Mouse (Mus musculus) limb, embryonic 12.5 days (tissue): ENCODE results near the gene Card11. TPM values are rescaled to one million over a fixed set of nuclear protein-coding genes. Genes with fewer than 3 reads are reported as not detected.

Source experiments
- ATAC-seq: fragments of 200-750 bp; cut with Nextera tagmentation; 2 replicates; pipeline ENCODE4 v1.8.0; 2017; ENCODE audit warnings: low read depth, moderate TSS enrichment; ENCODE audit not compliant: insufficient number of reproducible peaks, insufficient read depth, low FRiP score, low TSS enrichment
- H3K27ac ChIP-seq: fragments of 300-500 bp; sonication (generic); 2 replicates; pipeline ENCODE4 v1.5.1; 2016; ENCODE audit warnings: mild to moderate bottlenecking, moderate library complexity
- H3K27me3 ChIP-seq: fragments of 300-500 bp; sonication (generic); 2 replicates; pipeline ENCODE4 v1.6.1; 2016; ENCODE audit warnings: mild to moderate bottlenecking, moderate library complexity
- H3K36me3 ChIP-seq: fragments of 300-500 bp; sonication (generic); 2 replicates; pipeline ENCODE4 v1.6.1; 2016; ENCODE audit warnings: mild to moderate bottlenecking, moderate library complexity
- H3K4me1 ChIP-seq: fragments of 300-500 bp; sonication (generic); replicated peaks from 2 replicates; pipeline ENCODE4 v1.6.1; 2016
- H3K4me2 ChIP-seq: fragments of 300-500 bp; sonication (generic); 2 replicates; pipeline ENCODE4 v1.6.1; 2016; ENCODE audit warnings: mild to moderate bottlenecking, moderate library complexity
- H3K4me3 ChIP-seq: fragments of 300-500 bp; sonication (generic); replicated peaks from 2 replicates; pipeline ENCODE4 v1.5.1; 2016; ENCODE audit warnings: mild to moderate bottlenecking
- H3K9ac ChIP-seq: fragments of 300-500 bp; sonication (generic); replicated peaks from 2 replicates; pipeline ENCODE4 v1.6.1; 2016; ENCODE audit warnings: mild to moderate bottlenecking, moderate library complexity
- H3K9me3 ChIP-seq: fragments of 300-500 bp; sonication (generic); 2 replicates; pipeline ENCODE4 v1.6.1; 2016; ENCODE audit warnings: mild to moderate bottlenecking, moderate library complexity
- WGBS: fragments of 180-500 bp; shearing (Covaris S2); methylation state at CpG from one replicate; pipeline ENCODE4 v1.1.7; 2016; 5-methylcytosine and 5-hydroxymethylcytosine counted together
- polyA plus RNA-seq: library from polyadenylated mRNA; unstranded; fragments of >200 nt; fragmentation: Nextera tagmentation; extraction: Ambion mirVana; gene quantifications from 2 replicates; pipeline ENCODE4 v1.2.1, GENCODE M21; 2016

The Card11 gene
- polyA plus RNA-seq, 1 experiment from 2014 or later: 2.6 TPM

- H3K4me2 ChIP-seq: no peak overlapping the region
- 0 out of 2 replicates have a peak, but pooled peaks cover 4% of the 10 kb centered on the region for H3K4me1 ChIP-seq
- H3K4me3 ChIP-seq: no peak overlapping the region
- no peaks in the 10 kb centered on the region for H3K27me3 ChIP-seq
- no peak overlapping the region for H3K27ac ChIP-seq
- 74% methylated on average over 11 of the region's 11 CpGs for WGBS
- no peak overlapping the region for H3K9ac ChIP-seq
- H3K9me3 ChIP-seq: no peaks in the 10 kb centered on the region
- ATAC-seq: no peak
- H3K36me3 ChIP-seq: no peaks in the 10 kb centered on the region
Measured at GRCm38 (mm10) chr5:140992093-140993070, 8.0 kb downstream of the Card11 start.

DNA sequence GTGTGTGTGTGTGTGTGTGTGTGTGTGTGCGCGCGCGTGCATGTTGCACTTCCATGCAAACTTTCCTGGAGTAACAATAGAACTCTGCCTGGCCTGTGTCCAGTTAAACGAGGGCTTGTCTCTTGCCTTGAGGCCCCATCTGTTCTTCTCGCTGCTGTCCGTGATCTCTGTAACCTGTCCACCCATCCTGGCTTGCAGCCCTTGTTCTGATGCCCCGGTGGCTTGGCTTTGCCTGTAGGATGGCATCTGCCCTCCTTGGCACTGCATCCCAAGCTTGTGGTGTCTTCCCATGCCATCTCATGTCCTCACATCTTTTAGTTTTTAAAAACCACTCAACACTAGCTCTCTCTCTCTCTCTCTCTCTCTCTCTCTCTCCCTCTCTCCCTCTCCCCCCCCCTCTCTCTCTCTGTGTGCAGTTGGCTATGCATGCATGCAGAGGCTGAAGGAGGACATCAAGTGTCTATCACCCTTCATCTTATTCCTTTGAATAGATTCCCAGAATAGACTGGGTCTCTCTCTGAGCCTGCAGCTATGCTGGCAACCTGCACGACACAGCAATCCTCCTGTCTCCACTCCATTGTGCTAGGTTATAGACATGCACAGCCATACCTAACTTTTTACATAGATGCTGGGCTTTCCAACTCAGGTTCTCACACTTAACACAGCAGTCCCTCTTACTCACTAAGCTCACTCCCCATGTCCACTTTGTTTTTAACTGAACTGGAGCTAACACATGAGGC is 14.9 kb downstream of the Card11 start:
- Histone ChIP-seq H3K36me3 (no peaks in the 10 kb centered on the region), H3K4me1 (peaks cover 12% of the 10 kb centered on the region), H3K27me3 (no peaks in the 10 kb centered on the region), H3K9me3 (no peaks in the 10 kb centered on the region), H3K4me3 (no peak overlapping the region), H3K9ac (no peak overlapping the region), H3K27ac (no peak overlapping the region), H3K4me2 (no peak overlapping the region)
- 86% methylated on average over 9 of the region's 9 CpGs for WGBS
- ATAC-seq: no peak

GRCm38 (mm10) chr5:140981370-140981805 is 19.0 kb downstream of the Card11 start:
- H3K9me3 ChIP-seq: 0 out of 2 replicates have a peak, but pooled peaks cover 9% of the 10 kb centered on the region

GRCm38 (mm10) chr5:140980783-140981182 is 19.6 kb downstream of the Card11 start:
- no peaks in the 10 kb centered on the region for H3K27me3 ChIP-seq
- H3K27ac ChIP-seq: no peak overlapping the region
- no peak overlapping the region for H3K9ac ChIP-seq
- H3K4me3 ChIP-seq: no peak overlapping the region
- H3K4me1 ChIP-seq: peaks cover 12% of the 10 kb centered on the region
- no peaks in the 10 kb centered on the region for H3K36me3 ChIP-seq
- WGBS: 68% methylated on average over 5 of the region's 5 CpGs
- H3K4me2 ChIP-seq: no peak overlapping the region
- ATAC-seq: no peak
- 0 out of 2 replicates have a peak, but pooled peaks cover 9% of the 10 kb centered on the region for H3K9me3 ChIP-seq

More at GRCm38 (mm10) chr5:140981370-140981805, 19.0 kb downstream of the Card11 start:
- Histone ChIP-seq H3K4me3 (no peak overlapping the region), H3K9ac (no peak overlapping the region), H3K27me3 (no peaks in the 10 kb centered on the region), H3K4me2 (no peak overlapping the region), H3K36me3 (no peaks in the 10 kb centered on the region), H3K27ac (no peak overlapping the region), H3K4me1 (peaks cover 12% of the 10 kb centered on the region)
- no peak for ATAC-seq
- 14% methylated on average over 6 of the region's 6 CpGs for WGBS

- H3K36me3 ChIP-seq: no peaks in the 10 kb centered on the region
- no peak overlapping the region for H3K9ac ChIP-seq
- H3K9me3 ChIP-seq: 0 out of 2 replicates have a peak, but pooled peaks cover 9% of the 10 kb centered on the region
- no peak overlapping the region for H3K27ac ChIP-seq
- H3K4me2 ChIP-seq: no peak overlapping the region
- H3K27me3 ChIP-seq: no peaks in the 10 kb centered on the region
- 96% methylated on average over 2 of the region's 2 CpGs for WGBS
- H3K4me3 ChIP-seq: no peak overlapping the region
- peaks cover 12% of the 10 kb centered on the region for H3K4me1 ChIP-seq
- no peak for ATAC-seq
Measured at GRCm38 (mm10) chr5:140980051-140980450, 20.3 kb downstream of the Card11 start.

DNA sequence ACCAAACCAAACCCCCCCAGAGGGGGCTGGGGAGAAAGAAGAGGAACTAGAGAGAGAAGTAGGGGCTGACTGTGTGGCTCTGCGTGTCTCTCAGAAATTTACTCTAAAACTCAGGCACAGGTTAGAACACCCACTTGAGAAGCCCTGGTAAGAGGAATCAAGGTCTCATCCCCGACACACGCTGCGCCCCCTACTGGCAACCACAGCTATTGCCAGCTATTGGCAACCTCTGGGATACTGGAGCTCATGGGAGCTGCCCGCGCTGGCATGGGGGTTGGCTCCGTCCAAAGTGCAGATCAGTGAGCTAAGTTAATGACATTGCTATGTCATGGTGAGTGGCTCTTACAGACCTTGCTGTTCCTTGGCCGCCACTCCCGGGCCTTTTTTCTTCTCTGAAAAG is 37.4 kb downstream of the Card11 start:
- no peak overlapping the region for H3K9ac ChIP-seq
- no peak for ATAC-seq
- 36% methylated on average over 9 of the region's 9 CpGs for WGBS
- no peaks in the 10 kb centered on the region for H3K9me3 ChIP-seq
- no peak overlapping the region for H3K27ac ChIP-seq
- H3K4me2 ChIP-seq: no peak overlapping the region
- H3K4me3 ChIP-seq: no peak overlapping the region
- H3K27me3 ChIP-seq: no peaks in the 10 kb centered on the region
- H3K4me1 ChIP-seq: peaks cover 15% of the 10 kb centered on the region
- no peaks in the 10 kb centered on the region for H3K36me3 ChIP-seq

DNA sequence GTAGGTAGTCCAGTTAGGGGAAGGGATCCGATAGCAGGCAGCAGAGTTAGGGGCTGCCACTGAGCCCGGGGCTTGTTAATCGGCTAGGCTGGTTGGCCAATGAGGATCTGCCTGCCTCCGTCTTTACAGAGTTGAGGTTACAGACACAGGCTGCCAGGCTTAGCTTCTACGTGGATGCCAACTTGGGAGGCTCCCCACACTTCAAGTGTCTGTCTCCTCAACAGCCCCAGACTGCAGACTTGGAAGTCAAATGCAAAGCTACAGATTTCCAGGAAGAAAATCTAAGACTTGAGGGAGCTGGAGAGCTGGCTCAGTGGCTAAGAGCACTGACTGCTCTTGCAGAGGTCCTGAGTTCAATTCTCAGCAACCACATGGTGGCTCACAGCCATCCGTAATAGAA is 39.6 kb downstream of the Card11 start:
- no peak for ATAC-seq
- WGBS: 81% methylated on average over 6 of the region's 6 CpGs
- Histone ChIP-seq H3K27me3 (no peaks in the 10 kb centered on the region), H3K4me1 (peaks cover 9% of the 10 kb centered on the region), H3K36me3 (no peaks in the 10 kb centered on the region), H3K27ac (no peak overlapping the region), H3K4me3 (no peak overlapping the region), H3K9ac (no peak overlapping the region), H3K4me2 (no peak overlapping the region), H3K9me3 (no peaks in the 10 kb centered on the region; the same call in 1 of the 2 replicates)

- no peak for ATAC-seq
Measured at GRCm38 (mm10) chr5:140959160-140959559, 41.2 kb downstream of the Card11 start.

DNA sequence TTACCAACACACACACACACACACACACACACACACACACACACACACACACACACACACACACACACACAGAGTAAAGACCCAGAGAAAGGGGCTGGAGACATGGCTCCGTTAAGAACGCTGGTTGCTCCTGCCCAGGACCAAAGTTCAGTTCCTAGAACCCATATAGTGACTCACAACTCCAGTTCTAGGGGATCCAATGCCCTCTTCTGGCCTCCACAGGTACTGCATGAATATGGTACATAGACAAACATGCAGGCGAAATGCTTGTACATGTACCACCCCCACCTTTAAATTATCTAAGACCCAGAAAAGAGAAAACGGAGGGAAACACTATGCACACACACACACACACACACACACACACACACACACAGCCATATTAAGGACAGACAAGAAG is 43.3 kb downstream of the Card11 start:
- H3K4me2 ChIP-seq: no peak overlapping the region
- H3K36me3 ChIP-seq: no peaks in the 10 kb centered on the region
- no peaks in the 10 kb centered on the region; the same call in 1 of the 2 replicates for H3K9me3 ChIP-seq
- H3K27ac ChIP-seq: no peak overlapping the region
- H3K27me3 ChIP-seq: no peaks in the 10 kb centered on the region
- 87% methylated on average over 4 of the region's 4 CpGs for WGBS
- 0 out of 2 replicates have a peak, but pooled peaks cover 4% of the 10 kb centered on the region for H3K4me1 ChIP-seq
- no peak for ATAC-seq
- H3K9ac ChIP-seq: no peak overlapping the region
- no peak overlapping the region for H3K4me3 ChIP-seq

More at GRCm38 (mm10) chr5:140959160-140959559, 41.2 kb downstream of the Card11 start:
- no peak overlapping the region for H3K4me2 ChIP-seq
- H3K27ac ChIP-seq: no peak overlapping the region
- no peak overlapping the region for H3K9ac ChIP-seq
- no peaks in the 10 kb centered on the region for H3K36me3 ChIP-seq
- no peaks in the 10 kb centered on the region; the same call in 1 of the 2 replicates for H3K9me3 ChIP-seq
- WGBS: 82% methylated on average over 6 of the region's 6 CpGs
- H3K27me3 ChIP-seq: no peaks in the 10 kb centered on the region
- no peak overlapping the region for H3K4me3 ChIP-seq
- 0 out of 2 replicates have a peak, but pooled peaks cover 4% of the 10 kb centered on the region for H3K4me1 ChIP-seq

- Histone ChIP-seq H3K27ac (no peak overlapping the region), H3K36me3 (no peaks in the 10 kb centered on the region), H3K4me1 (peaks cover 9% of the 10 kb centered on the region), H3K4me3 (no peak overlapping the region), H3K27me3 (no peaks in the 10 kb centered on the region), H3K4me2 (no peak overlapping the region), H3K9me3 (no peaks in the 10 kb centered on the region; the same call in 1 of the 2 replicates), H3K9ac (no peak overlapping the region)
- 90% methylated on average over 1 of the region's 1 CpGs for WGBS
- ATAC-seq: no peak
Measured at GRCm38 (mm10) chr5:140955666-140956065, 44.7 kb downstream of the Card11 start.

- no peak overlapping the region for H3K27ac ChIP-seq
- H3K4me1 ChIP-seq: peaks cover 9% of the 10 kb centered on the region
- no peak overlapping the region for H3K9ac ChIP-seq
- H3K9me3 ChIP-seq: peaks cover 6% of the 10 kb centered on the region; the same call in 1 of the 2 replicates
- H3K4me2 ChIP-seq: no peak overlapping the region
- no peak for ATAC-seq
- H3K27me3 ChIP-seq: no peaks in the 10 kb centered on the region
- no peaks in the 10 kb centered on the region for H3K36me3 ChIP-seq
- WGBS: 72% methylated on average over 5 of the region's 5 CpGs
- H3K4me3 ChIP-seq: no peak overlapping the region
Measured at GRCm38 (mm10) chr5:140951801-140952200, 48.6 kb downstream of the Card11 start.
